Mouse (Mus musculus) olfactory bulb, adult 2 months (tissue): Measurements from ENCODE around the gene Arrb1.

Experiments
- CTCF ChIP-seq: fragments of 200-500 bp; IDR thresholded peaks from 2 replicates; pipeline ENCODE4 v1.5.1; 2012; ENCODE audit warnings: low read depth, mild to moderate bottlenecking, low read length, moderate library complexity; ENCODE audit not compliant: insufficient read depth
- POLR2A ChIP-seq: fragments of 200-500 bp; IDR thresholded peaks from 2 replicates; pipeline ENCODE4 v1.6.1; 2012; ENCODE audit warnings: mild to moderate bottlenecking, low read depth, low read length, moderate library complexity; ENCODE audit not compliant: insufficient read depth

- TF ChIP-seq POLR2A (no peak), CTCF (no peak)
These were observed 35.4 kb downstream of the Arrb1 start for GRCm38 (mm10) chr7:99570680-99571079.
